Mouse (Mus musculus) midbrain, embryonic 11.5 days (tissue): ENCODE data around the gene Adamts1. TPM values are rescaled to one million over a fixed set of nuclear protein-coding genes. Genes with fewer than 3 reads are reported as not detected.

Experiments used
- ATAC-seq: fragments of 200-750 bp; cut with Nextera tagmentation; 2 replicates; pipeline ENCODE4 v1.8.0; 2017; ENCODE audit warnings: moderate TSS enrichment, moderate library complexity; ENCODE audit not compliant: low FRiP score
- DNase-seq: peaks from one replicate; pipeline ENCODE4 v3.0.0; 2015; ENCODE audit warnings: low spot score; ENCODE audit errors: missing footprints
- H3K27ac ChIP-seq: fragments of 300-500 bp; sonication (generic); 2 replicates; pipeline ENCODE4 v1.5.1; 2014; ENCODE audit warnings: low read depth, low read length
- H3K27me3 ChIP-seq: fragments of 300-500 bp; sonication (generic); 2 replicates; pipeline ENCODE4 v1.6.1; 2014; ENCODE audit warnings: mild to moderate bottlenecking, low read length, moderate library complexity, mixed read lengths; ENCODE audit not compliant: control insufficient read depth, insufficient read depth
- H3K36me3 ChIP-seq: fragments of 300-500 bp; sonication (generic); 2 replicates; pipeline ENCODE4 v1.6.1; 2014; ENCODE audit warnings: mild to moderate bottlenecking, low read length, moderate library complexity, mixed read lengths; ENCODE audit not compliant: control insufficient read depth, insufficient read depth
- H3K4me1 ChIP-seq: fragments of 300-500 bp; sonication (generic); 2 replicates; pipeline ENCODE4 v1.6.1; 2014; ENCODE audit warnings: low read length; ENCODE audit not compliant: control insufficient read depth, insufficient read depth
- H3K4me2 ChIP-seq: fragments of 300-500 bp; sonication (generic); 2 replicates; pipeline ENCODE4 v1.6.1; 2014; ENCODE audit warnings: mild to moderate bottlenecking, moderate library complexity
- H3K4me3 ChIP-seq: fragments of 300-500 bp; sonication (generic); 2 replicates; pipeline ENCODE4 v1.5.1; 2014; ENCODE audit warnings: low read depth, low read length
- H3K9ac ChIP-seq: fragments of 300-500 bp; sonication (generic); 2 replicates; pipeline ENCODE4 v1.6.1; 2014; ENCODE audit warnings: low read length
- H3K9me3 ChIP-seq: fragments of 300-500 bp; sonication (generic); 2 replicates; pipeline ENCODE4 v1.6.1; 2016; ENCODE audit warnings: low read length; ENCODE audit not compliant: control insufficient read depth
- WGBS: fragments of 180-500 bp; shearing (Covaris S2); extraction: QIAGEN DNeasy Blood & Tissue Kit; methylation state at CpG from one replicate; pipeline ENCODE4 v1.1.7; 2014; 5-methylcytosine and 5-hydroxymethylcytosine counted together
- polyA plus RNA-seq: library from polyadenylated mRNA; unstranded; fragments of >200 nt; fragmentation: Nextera tagmentation; extraction: Ambion mirVana; gene quantifications from 2 replicates; pipeline ENCODE4 v1.2.1, GENCODE M21; 2014

Adamts1 gene
- polyA plus RNA-seq, 1 experiment from 2014 or later = 9.7 TPM

GRCm38 (mm10) chr16:85756101-85756819, 46.7 kb downstream of the Adamts1 start:
- H3K9me3 ChIP-seq = no peaks in the 10 kb centered on the region
- ATAC-seq (no peak), DNase-seq (peak; percentile 81)
- no peak overlapping the region for H3K27ac ChIP-seq
- H3K36me3 ChIP-seq = no peaks in the 10 kb centered on the region
- no peak overlapping the region for H3K9ac ChIP-seq
- no peaks in the 10 kb centered on the region for H3K4me1 ChIP-seq
- H3K4me2 ChIP-seq = no peak overlapping the region
- no peaks in the 10 kb centered on the region for H3K27me3 ChIP-seq
- 63% methylated on average over 14 of the region's 14 CpGs for WGBS
- no peak overlapping the region for H3K4me3 ChIP-seq

- no peaks in the 10 kb centered on the region for H3K9me3 ChIP-seq
- peak; percentile 10 for DNase-seq
- WGBS = 58% methylated on average over 6 of the region's 6 CpGs
Measured at GRCm38 (mm10) chr16:85749335-85749734, 53.6 kb downstream of the Adamts1 start.

GRCm38 (mm10) chr16:85747589-85748360, 55.1 kb downstream of the Adamts1 start:
- H3K9ac ChIP-seq = no peak overlapping the region
- no peaks in the 10 kb centered on the region for H3K4me1 ChIP-seq
- no peak overlapping the region for H3K27ac ChIP-seq
- no peaks in the 10 kb centered on the region for H3K36me3 ChIP-seq
- 82% methylated on average over 16 of the region's 16 CpGs for WGBS
- no peak overlapping the region for H3K4me2 ChIP-seq
- H3K9me3 ChIP-seq = no peaks in the 10 kb centered on the region
- no peaks in the 10 kb centered on the region for H3K27me3 ChIP-seq
- ATAC-seq = no peak
- DNase-seq = peak; percentile 70
- H3K4me3 ChIP-seq = no peak overlapping the region

More at GRCm38 (mm10) chr16:85749335-85749734, 53.6 kb downstream of the Adamts1 start:
- no peak overlapping the region for H3K4me3 ChIP-seq
- H3K4me2 ChIP-seq = no peak overlapping the region
- no peaks in the 10 kb centered on the region for H3K27me3 ChIP-seq
- no peak for ATAC-seq
- H3K36me3 ChIP-seq = no peaks in the 10 kb centered on the region
- no peaks in the 10 kb centered on the region for H3K4me1 ChIP-seq
- H3K27ac ChIP-seq = no peak overlapping the region
- no peak overlapping the region for H3K9ac ChIP-seq

- ATAC-seq = no peak
- Histone ChIP-seq H3K9me3 (no peaks in the 10 kb centered on the region), H3K9ac (no peak overlapping the region), H3K27me3 (no peaks in the 10 kb centered on the region), H3K4me2 (no peak overlapping the region), H3K4me1 (no peaks in the 10 kb centered on the region), H3K27ac (no peak overlapping the region), H3K4me3 (no peak overlapping the region), H3K36me3 (no peaks in the 10 kb centered on the region)
- WGBS = 90% methylated on average over 3 of the region's 3 CpGs
- peak; percentile 23 for DNase-seq
Measured at GRCm38 (mm10) chr16:85746386-85746785, 56.5 kb downstream of the Adamts1 start.

Other genes with a start within 250 kb of the Adamts1 start
- 2.8 and 3.8 TPM in 2 replicates for gene Cyyr1, start 249.7 kb downstream of the Adamts1 start, polyA plus RNA-seq
- gene Adamts5, start 98.7 kb upstream of the Adamts1 start, polyA plus RNA-seq = 1.1 and 1.2 TPM in 2 replicates